Mouse (Mus musculus): ENCODE results near the gene Bin2. TPM values are rescaled to one million over a fixed set of nuclear protein-coding genes. Genes with fewer than 3 reads are reported as not detected.

Gene Bin2
- polyA plus RNA-seq, 1 experiment, result 101 TPM

DNA sequence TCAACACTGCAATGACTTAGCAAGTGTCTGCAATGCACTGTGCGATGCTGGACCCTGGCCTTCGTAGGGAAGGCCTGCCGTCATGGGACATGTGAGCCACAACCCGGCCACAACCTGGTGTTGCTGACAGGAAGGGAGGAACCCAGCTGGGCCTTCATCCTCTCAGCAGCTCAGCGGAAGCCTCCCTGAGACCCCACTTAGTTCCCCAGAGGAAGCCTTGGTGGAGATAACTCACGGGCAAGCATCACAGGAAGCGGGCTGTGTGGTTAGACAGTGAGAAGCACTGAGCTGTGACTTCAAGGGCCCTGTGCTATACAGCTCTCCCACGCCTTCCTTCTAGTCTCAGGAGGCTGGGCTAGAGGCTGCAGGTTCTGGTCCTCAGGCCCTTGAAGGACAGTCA, 36.9 kb upstream of the Bin2 start:
- Histone ChIP-seq H3K4me3 (ENCODE audit: extremely low read depth, insufficient read depth, insufficient read length) (no peak overlapping the region), H3K4me1 (ENCODE audit: control insufficient read depth, insufficient read depth, insufficient read length) (peaks cover 32% of the 10 kb centered on the region; the same call in 1 of the 2 replicates), H3K36me3 (ENCODE audit: control insufficient read depth, insufficient read depth, low read length) (no peaks in the 10 kb centered on the region; the same call in 1 of the 2 replicates), H3K27me3 (ENCODE audit: control insufficient read depth, insufficient read depth, low read length) (no peaks in the 10 kb centered on the region), H3K27ac (ENCODE audit: insufficient read depth, low read length) (peak overlapping the region; percentile 92)
- peak; percentile 82 to 86 for DNase-seq (ENCODE audit: low read depth in 1 of 2, low spot score in 2 of 2)
- no peak for TF ChIP-seq POLR2A (IDR thresholded peaks at IDR 0.05; ENCODE audit: low read depth, low read length)
- no peak for TF ChIP-seq CTCF (IDR thresholded peaks at IDR 0.05; ENCODE audit: extremely low read depth, insufficient read depth, insufficient read length, insufficient replicate concordance)
- 7% methylated on average over 8 of the region's 8 CpGs for WGBS

DNA sequence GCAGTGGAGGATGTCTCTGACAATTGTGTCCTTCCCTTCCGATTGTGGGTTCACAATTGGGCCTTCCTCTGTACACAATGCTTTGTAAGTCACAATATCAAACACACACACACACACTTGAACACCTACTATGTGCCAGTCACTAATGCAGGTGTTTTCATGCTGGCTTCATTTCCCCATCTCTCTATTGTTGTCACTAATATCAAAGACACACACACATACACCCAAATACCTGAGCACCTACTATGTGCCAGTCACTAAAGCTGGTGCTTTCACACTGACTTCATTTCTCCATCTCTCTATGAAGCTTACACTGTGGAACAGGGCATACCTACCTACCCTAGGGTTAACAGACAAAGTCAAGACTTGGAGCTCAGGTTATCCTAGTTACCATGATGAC, 36.0 kb upstream of the Bin2 start:
- H3K36me3 ChIP-seq (ENCODE audit: control insufficient read depth, insufficient read depth, low read length), result no peaks in the 10 kb centered on the region; the same call in 1 of the 2 replicates
- peaks cover 36% of the 10 kb centered on the region; the same call in 1 of the 2 replicates for H3K4me1 ChIP-seq (ENCODE audit: control insufficient read depth, insufficient read depth, insufficient read length)
- TF ChIP-seq CTCF (IDR thresholded peaks at IDR 0.05; ENCODE audit: extremely low read depth, insufficient read depth, insufficient read length, insufficient replicate concordance) (no peak), POLR2A (IDR thresholded peaks at IDR 0.05; ENCODE audit: low read depth, low read length) (no peak)
- DNase-seq (ENCODE audit: low read depth in 1 of 2, low spot score in 2 of 2), result no peak
- H3K27ac ChIP-seq (ENCODE audit: insufficient read depth, low read length), result peak overlapping the region; percentile 87
- no peaks in the 10 kb centered on the region for H3K27me3 ChIP-seq (ENCODE audit: control insufficient read depth, insufficient read depth, low read length)
- H3K4me3 ChIP-seq (ENCODE audit: extremely low read depth, insufficient read depth, insufficient read length), result no peak overlapping the region
- WGBS, result 88% methylated on average over 1 of the region's 1 CpGs

DNA sequence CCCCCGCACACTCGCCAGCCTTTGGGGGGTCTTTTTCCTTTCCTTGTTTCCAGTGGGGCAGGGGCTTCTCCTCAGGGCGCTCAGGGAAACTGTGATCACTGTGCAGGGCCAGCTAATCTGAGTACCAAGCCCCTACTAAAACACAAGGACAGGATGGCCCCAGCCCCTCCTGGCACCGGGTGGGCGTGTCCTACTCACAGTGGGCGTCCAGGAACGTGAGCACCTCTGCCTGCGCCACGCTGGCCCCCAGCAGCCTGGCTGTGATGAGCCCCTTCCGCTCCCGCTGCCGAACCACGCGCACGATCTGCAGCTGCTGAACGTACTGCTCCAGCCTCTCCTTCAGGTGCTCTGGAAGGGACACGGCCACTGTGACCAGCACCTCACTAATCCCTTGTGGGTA, 34.6 kb upstream of the Bin2 start:
- Histone ChIP-seq H3K36me3 (ENCODE audit: control insufficient read depth, insufficient read depth, low read length) (no peaks in the 10 kb centered on the region; the same call in 1 of the 2 replicates), H3K27me3 (ENCODE audit: control insufficient read depth, insufficient read depth, low read length) (no peaks in the 10 kb centered on the region), H3K4me1 (ENCODE audit: control insufficient read depth, insufficient read depth, insufficient read length) (peaks cover 38% of the 10 kb centered on the region; the same call in 1 of the 2 replicates), H3K27ac (ENCODE audit: insufficient read depth, low read length) (no peak overlapping the region), H3K4me3 (ENCODE audit: extremely low read depth, insufficient read depth, insufficient read length) (no peak overlapping the region)
- TF ChIP-seq CTCF (IDR thresholded peaks at IDR 0.05; ENCODE audit: extremely low read depth, insufficient read depth, insufficient read length, insufficient replicate concordance) (no peak), POLR2A (IDR thresholded peaks at IDR 0.05; ENCODE audit: low read depth, low read length) (no peak)
- DNase-seq (ENCODE audit: low read depth in 1 of 2, low spot score in 2 of 2), result no peak
- 86% methylated on average over 17 of the region's 17 CpGs for WGBS

DNA sequence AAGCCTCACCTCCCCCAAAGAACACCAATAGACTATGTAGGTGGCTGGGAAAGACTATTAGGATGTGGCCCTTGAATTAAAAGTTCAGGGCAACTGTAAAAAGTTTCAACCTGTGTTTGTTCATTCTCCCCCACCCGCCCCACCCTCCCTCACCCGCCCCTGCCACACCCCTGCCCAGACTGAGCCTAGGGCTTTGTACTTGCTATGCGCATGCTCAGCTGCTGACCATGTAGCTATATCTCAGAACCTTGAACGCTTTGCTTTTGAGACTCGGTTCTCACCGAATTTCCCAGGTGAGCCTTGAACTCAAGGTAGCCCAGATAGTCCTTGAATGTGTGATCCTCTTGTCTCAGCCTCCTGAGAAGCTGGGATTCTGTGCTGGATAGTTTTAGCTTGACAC, 32.5 kb upstream of the Bin2 start:
- Histone ChIP-seq H3K36me3 (ENCODE audit: control insufficient read depth, insufficient read depth, low read length) (no peaks in the 10 kb centered on the region; the same call in 1 of the 2 replicates), H3K27ac (ENCODE audit: insufficient read depth, low read length) (no peak overlapping the region), H3K27me3 (ENCODE audit: control insufficient read depth, insufficient read depth, low read length) (no peaks in the 10 kb centered on the region), H3K4me1 (ENCODE audit: control insufficient read depth, insufficient read depth, insufficient read length) (peaks cover 22% of the 10 kb centered on the region; the same call in 1 of the 2 replicates), H3K4me3 (ENCODE audit: extremely low read depth, insufficient read depth, insufficient read length) (no peak overlapping the region)
- DNase-seq (ENCODE audit: low read depth in 1 of 2, low spot score in 2 of 2), result no peak
- WGBS, result 76% methylated on average over 6 of the region's 6 CpGs
- TF ChIP-seq CTCF (IDR thresholded peaks at IDR 0.05; ENCODE audit: extremely low read depth, insufficient read depth, insufficient read length, insufficient replicate concordance) (no peak), POLR2A (IDR thresholded peaks at IDR 0.05; ENCODE audit: low read depth, low read length) (no peak)

DNA sequence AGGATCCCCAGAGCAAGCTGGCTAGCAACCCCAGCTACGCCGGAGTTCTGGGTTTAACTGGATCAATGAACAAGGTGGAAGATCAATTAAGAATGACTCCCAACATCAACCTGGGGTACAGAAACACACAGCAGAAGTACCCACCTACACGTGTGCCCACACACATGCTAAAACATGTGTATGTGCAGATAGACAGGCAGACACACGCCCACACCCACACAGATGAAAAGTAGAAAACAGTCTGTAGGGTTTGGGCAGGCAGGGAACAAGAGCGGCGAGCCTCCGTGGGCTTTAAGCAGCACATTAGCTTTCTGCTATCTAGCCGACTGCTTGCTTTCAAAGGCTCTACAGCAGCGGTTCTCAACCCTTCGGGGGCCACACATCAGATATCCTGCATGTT, 31.8 kb upstream of the Bin2 start:
- WGBS, result 58% methylated on average over 10 of the region's 10 CpGs
- Histone ChIP-seq H3K4me3 (ENCODE audit: extremely low read depth, insufficient read depth, insufficient read length) (no peak overlapping the region), H3K4me1 (ENCODE audit: control insufficient read depth, insufficient read depth, insufficient read length) (peaks cover 17% of the 10 kb centered on the region; the same call in 1 of the 2 replicates), H3K27ac (ENCODE audit: insufficient read depth, low read length) (no peak overlapping the region), H3K27me3 (ENCODE audit: control insufficient read depth, insufficient read depth, low read length) (no peaks in the 10 kb centered on the region), H3K36me3 (ENCODE audit: control insufficient read depth, insufficient read depth, low read length) (peaks cover 3% of the 10 kb centered on the region; the same call in 1 of the 2 replicates)
- DNase-seq (ENCODE audit: low read depth in 1 of 2, low spot score in 2 of 2), result no peak
- TF ChIP-seq CTCF (IDR thresholded peaks at IDR 0.05; ENCODE audit: extremely low read depth, insufficient read depth, insufficient read length, insufficient replicate concordance), result no peak
- no peak for TF ChIP-seq POLR2A (IDR thresholded peaks at IDR 0.05; ENCODE audit: low read depth, low read length)

DNA sequence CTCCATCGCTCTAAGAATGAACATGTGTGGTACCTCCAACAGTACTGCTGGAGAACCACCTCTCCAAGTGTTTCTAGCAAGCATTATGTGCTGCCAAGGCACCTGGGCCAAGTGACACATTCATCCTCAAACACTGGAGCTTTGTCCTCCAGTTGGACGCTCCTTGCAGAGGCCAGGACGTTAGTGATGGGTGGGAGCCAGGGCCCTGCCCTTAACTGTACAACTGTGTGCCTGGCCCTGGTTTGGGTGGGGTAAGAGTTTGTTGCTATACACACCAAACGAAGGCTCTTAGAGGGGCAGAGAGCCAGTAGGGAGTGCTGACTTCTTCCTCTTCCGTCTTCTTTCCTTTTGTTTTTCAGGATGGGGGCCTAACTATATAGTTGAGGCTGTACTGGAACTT, 31.1 kb upstream of the Bin2 start:
- peaks cover 11% of the 10 kb centered on the region; the same call in 1 of the 2 replicates for H3K4me1 ChIP-seq (ENCODE audit: control insufficient read depth, insufficient read depth, insufficient read length)
- no peak overlapping the region for H3K27ac ChIP-seq (ENCODE audit: insufficient read depth, low read length)
- no peak for DNase-seq (ENCODE audit: low read depth in 1 of 2, low spot score in 2 of 2)
- no peak overlapping the region for H3K4me3 ChIP-seq (ENCODE audit: extremely low read depth, insufficient read depth, insufficient read length)
- no peaks in the 10 kb centered on the region for H3K27me3 ChIP-seq (ENCODE audit: control insufficient read depth, insufficient read depth, low read length)
- H3K36me3 ChIP-seq (ENCODE audit: control insufficient read depth, insufficient read depth, low read length), result peaks cover 5% of the 10 kb centered on the region
- no peak for TF ChIP-seq POLR2A (IDR thresholded peaks at IDR 0.05; ENCODE audit: low read depth, low read length)
- no peak for TF ChIP-seq CTCF (IDR thresholded peaks at IDR 0.05; ENCODE audit: extremely low read depth, insufficient read depth, insufficient read length, insufficient replicate concordance)
- WGBS, result 74% methylated on average over 5 of the region's 5 CpGs

DNA sequence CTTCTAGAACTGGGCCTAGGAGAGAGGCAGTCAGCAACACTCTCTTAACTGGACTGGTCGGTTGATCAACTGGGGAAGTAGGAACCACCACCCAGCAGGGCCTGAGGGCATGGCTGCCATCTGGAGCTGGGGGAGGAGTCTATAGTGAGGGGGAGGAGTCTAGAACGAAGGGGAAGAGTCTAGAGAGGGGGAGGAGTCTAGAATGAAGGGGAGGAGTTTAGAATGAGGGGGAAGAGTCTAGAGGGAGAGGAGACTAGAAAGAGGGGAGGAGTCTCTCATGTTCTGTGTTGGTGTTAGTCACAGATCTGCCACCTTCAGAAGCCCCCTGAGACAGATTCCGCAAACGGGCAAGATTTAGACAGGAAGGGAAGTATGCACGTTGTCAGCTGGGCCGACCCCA, 30.0 kb upstream of the Bin2 start:
- DNase-seq (ENCODE audit: low read depth in 1 of 2, low spot score in 2 of 2), result no peak
- no peak overlapping the region for H3K27ac ChIP-seq (ENCODE audit: insufficient read depth, low read length)
- TF ChIP-seq CTCF (IDR thresholded peaks at IDR 0.05; ENCODE audit: extremely low read depth, insufficient read depth, insufficient read length, insufficient replicate concordance) (no peak), POLR2A (IDR thresholded peaks at IDR 0.05; ENCODE audit: low read depth, low read length) (no peak)
- H3K4me3 ChIP-seq (ENCODE audit: extremely low read depth, insufficient read depth, insufficient read length), result no peak overlapping the region
- no peaks in the 10 kb centered on the region for H3K27me3 ChIP-seq (ENCODE audit: control insufficient read depth, insufficient read depth, low read length)
- peaks cover 5% of the 10 kb centered on the region for H3K36me3 ChIP-seq (ENCODE audit: control insufficient read depth, insufficient read depth, low read length)
- 47% methylated on average over 6 of the region's 6 CpGs for WGBS
- peaks cover 11% of the 10 kb centered on the region; the same call in 1 of the 2 replicates for H3K4me1 ChIP-seq (ENCODE audit: control insufficient read depth, insufficient read depth, insufficient read length)
